Mouse (Mus musculus): ENCODE results near the gene Fignl2.

Gene Fignl2

DNA sequence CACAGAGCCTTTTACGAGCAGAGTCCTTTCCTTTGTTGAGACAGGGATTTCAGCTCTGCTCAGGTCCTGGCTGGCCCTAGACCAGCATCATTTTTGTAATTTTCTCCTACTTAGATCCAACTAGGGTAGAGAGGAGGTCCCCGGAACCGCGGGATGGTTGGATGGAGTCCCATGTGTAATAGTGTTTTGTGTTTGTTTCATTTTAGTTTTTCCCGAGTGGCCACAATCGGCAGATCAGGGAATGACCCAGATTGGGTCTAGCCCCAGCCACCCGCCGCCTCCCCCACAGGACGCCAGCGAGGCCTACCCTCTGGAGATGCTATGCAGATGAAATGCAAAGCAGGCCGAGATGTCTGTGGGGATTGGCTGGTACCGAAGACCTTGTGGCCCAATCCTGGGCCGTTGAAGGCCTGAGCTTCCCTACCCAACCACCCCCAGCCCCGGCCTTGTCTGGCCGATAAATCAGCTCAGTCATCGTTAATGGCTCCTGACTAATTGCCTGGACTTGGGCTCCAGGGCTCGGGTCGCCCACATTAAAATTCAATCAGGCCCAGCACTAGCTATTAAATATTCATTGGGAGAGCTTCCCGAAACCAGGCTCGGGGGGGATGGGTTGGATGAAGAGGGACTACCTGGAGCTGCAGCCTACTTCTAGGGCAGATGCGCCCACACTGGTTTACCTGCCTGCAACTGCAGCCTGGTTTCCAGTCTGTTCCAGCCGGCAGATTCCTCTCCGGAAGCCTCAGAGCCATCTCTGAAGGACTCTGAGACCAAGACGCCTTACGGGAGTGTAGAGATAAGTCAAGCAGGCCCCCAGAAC lies 14.7 kb upstream of the Fignl2 start:
- in situ Hi-C loops (cut with MboI): no loop called here

DNA sequence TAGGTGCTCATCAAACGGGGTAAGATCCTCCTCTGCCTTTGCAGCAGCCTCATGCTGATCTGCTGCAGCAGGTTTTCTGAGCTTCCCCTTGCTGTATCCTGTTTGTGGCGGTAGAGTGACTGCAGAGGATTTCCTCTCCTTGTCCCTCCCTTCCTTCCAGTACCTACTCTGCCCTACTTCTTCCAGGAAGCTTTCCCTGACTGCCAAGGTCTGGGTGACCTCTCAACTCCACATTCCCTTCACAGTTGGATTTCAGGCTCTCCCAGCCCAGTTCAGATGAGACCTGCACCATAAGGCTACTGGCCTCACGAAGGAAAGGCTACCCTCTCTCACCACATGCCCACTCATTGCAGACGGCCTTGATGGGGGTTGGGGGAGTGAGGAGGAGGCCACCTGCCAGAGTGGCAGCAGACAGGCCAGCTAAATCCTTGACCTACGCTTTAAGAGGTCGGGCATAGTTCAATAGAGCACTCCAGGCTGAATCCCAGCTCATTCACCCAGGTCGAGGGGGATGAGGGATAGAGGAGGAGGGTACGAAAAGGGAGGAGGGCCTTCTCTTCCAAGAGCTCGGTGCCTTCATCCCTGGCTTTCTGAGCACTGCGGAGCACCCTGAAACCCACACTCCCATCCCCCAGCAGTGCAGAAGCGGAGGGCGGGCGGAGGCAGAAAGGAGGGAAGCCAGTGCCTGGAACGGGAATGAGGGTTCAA lies 13.9 kb upstream of the Fignl2 start:
- in situ Hi-C loops (cut with MboI): no loop called here

DNA sequence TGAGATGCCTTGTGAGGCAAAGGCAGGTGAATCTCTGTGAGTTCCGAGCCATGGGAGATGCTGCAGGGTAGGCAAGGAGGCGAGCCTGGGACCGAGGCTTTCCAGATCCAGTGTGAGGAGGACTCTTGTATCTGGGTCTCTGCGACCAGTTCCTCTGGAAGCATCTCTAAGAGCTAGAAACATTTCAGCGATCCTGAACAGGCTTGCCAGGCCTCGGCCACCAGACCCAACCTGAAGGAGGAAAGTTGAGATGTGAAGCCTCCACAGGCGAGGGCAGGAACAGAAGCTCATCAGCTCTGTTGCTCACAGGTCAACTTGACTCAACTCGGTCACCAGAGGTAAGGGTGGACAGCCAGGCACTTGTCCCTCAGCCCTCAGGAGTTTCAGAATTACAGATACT lies 13.2 kb upstream of the Fignl2 start:
- in situ Hi-C loops (cut with MboI): no loop called here

DNA sequence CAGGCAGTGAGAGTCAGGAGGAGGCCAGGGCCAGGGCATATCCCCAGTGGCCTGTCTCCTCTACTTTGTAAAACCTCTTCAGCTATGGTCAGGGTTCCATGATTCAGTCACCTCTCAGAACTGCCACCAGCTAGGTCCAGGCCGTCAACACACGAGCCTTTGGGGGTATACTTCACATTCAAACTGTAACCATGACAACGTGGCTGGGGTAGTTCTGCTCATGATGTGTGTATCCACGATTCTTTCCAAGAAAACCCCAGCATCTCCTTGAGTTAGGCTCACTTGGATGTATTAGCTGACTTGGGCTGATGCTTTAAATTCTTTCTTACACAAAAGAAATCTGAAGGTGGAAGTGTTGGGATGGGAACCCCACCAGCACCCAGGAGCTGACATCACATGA lies 9.9 kb upstream of the Fignl2 start:
- in situ Hi-C loops (cut with MboI): no loop called here

DNA sequence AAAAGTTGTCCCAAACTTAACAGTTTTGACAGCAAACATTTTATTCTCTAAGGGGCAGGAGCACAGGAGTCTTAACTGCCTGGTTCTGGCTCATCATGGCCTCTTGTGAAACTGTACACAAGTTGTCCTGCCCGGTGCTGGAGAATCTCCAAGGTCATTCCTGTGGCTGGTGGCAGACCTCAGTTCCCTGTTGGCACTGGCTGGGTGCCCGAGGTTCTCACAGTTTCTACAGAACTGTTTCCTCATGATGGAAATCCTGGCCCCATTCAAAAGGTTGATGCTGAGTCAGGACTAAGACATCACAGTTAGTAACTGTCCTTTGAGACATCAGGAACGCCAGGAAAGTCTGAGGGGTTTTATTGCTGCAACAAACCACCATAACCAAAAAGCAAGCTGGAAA lies 8.6 kb upstream of the Fignl2 start:
- in situ Hi-C loops (cut with MboI): no loop called here

DNA sequence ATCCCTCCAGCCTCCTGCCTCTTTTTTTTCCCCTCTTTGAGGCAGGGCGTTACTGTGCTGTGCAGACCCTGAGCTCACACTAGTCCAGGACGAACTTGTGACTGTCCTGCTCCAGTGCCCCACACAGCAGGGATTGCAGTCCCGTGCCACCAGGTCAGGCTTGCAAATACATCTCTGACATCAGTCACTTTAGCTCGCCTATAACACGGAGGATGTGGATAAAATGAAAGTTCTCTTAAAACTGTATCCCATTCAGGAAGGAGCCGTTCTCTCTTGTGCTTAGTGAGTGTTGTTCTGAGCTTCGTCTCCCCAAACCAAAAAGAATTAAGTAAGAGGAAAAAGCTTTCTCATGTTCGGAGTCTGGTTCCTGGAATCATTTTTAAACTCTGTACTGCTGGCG lies 8.1 kb upstream of the Fignl2 start:
- in situ Hi-C loops (cut with MboI): no loop called here

DNA sequence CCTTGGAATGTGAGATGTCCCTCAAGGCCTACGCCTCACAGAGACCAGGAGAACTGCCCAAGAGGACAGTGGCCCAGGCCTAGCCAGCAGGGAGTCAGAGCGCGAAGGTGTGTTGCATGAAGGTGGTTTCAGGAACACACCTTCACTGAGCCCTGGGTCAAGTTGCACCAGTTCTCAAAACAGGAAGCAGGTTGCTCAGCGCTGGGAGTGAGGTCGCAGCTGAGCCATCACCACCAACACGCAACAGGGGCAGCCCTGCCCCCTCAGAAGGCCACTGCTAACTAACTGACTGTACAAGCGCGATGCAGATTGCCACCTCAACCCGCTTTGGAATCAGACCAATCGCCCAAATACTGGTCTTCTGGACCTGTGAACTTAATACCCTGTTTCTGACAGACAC lies 6.1 kb upstream of the Fignl2 start:
- in situ Hi-C loops (cut with MboI): no loop called here

DNA sequence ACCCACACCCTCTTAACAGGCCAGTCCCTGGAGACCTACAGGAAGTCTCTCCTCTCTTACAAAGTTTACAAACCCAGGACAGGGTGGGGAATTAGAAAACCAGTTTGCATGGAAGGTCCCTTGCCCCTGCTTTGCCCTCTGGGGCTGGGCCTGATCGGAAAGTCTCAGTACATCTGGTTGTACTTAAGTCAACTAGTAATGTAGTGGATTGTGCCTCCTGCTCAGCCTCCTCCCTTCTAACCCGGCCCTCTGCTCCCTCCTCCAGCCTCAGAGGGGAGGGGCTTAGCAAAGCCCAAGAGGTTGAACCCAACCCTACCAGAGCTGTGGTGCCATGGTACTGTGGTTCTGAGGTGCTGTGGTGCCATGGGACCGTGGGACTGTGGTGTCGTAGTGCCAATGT lies 3.9 kb upstream of the Fignl2 start:
- in situ Hi-C loops (cut with MboI): no loop called here

DNA sequence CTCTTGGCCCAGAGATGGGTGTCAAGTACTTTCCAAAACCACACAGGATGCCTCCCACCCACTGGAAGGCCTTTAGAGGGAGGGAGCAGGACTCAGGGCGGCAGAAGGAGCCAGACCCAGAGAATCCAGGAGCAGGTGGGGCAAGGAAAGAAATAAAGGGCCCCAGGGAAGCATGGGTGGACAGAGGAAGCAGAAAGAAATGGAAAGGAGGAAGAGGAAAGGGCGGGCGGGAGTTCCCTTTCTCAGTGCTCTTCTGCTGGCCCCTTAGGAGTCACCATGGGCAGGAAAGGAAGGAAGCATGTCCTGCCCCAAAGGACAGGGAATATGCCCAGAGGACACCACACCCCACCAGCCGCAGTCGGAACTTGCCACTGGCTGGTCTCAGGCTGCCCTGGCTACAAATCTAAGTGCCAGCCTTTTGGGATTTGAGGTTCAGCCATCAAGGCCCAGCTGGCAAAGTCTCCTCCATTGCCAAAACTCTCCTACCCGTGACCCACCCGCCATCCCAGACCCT lies 2.7 kb upstream of the Fignl2 start:
- in situ Hi-C loops (cut with MboI): no loop called here

DNA sequence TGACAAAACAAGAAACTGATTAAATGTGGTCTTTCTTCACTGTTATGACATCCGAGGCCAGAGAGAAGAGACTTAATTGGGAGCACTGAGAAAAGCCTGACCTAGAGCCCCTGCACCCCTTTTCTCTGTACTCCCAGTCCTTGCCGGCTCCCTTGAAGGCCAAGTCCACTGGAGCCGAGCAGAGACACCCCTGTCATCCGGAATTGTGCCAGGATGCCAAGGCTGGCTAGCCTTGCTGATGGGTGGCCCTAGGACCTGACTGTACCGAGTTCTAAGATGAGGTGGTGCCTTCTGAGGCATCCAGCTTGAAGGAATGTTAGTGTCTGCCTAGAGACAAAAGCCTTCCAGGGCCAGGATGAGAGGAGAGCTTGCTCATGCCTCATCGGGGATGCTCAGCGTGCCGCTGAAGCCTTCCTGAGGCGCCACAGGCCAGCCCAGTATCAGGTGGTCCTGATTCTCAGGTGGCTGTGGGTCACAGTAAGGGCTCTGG lies 1.7 kb upstream of the Fignl2 start:
- in situ Hi-C loops (cut with MboI): no loop called here

DNA sequence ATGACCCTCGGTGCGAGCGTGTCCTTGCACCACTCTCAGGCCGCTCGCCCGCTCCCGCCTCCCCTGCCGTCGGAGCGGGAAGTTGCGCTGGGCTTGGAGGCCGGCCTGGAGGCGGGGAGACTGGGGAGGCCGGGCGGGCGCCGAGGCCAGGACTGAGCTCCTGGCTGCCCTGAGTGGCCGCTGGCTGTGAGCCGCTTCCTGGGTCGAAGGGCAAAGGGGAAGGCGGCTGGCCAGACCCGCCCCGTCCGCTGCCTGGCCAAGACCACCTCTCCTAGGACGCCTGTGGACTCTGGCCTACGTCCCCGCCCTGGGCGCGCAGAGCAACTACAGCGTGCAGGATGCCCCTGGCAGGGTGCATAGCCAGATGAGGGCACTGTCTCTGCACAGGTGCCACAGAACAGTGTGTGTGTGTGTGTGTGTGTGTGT lies 377 bp upstream of the Fignl2 start:
- in situ Hi-C loops (cut with MboI): no loop called here

DNA sequence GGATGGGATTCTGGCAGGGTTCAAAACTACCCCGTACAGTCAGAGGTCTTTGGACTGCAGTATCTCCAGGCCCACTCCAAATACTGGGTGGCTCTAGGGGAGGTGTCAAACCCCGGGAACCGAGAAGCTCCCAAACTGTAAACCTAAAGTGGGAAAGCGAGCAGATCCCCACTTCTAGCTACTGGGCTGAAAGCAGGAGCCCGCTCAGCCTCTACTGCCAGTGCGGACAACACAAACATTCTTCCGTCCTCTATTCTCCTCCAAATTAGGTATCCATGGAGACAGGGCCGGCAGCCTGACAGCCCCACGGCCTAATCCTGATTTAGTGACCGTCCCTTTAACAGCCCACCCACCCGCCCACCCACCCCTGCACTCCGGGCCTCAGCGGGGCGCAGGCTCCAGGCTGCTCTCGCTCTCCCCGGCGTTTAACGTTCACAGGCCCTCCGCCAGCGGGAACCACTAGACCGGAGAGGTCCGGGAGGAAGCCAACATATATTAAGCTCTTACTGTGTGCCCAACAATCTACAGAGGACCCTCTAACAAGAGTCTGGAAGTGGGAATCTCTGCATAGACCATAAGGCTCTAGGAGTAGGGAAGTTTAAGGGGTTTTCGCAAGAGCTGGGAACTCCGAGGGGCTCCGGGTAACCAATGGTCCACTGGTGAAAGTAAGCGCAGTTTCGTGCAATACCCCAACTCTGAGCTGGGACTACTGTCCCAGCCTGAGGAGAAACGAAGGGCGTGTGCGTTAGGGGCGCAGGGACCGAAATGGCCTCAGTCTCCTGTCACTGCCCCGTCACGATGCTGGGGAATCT lies 1.2 kb downstream of the Fignl2 start:
- in situ Hi-C loops (cut with MboI): no loop called here

DNA sequence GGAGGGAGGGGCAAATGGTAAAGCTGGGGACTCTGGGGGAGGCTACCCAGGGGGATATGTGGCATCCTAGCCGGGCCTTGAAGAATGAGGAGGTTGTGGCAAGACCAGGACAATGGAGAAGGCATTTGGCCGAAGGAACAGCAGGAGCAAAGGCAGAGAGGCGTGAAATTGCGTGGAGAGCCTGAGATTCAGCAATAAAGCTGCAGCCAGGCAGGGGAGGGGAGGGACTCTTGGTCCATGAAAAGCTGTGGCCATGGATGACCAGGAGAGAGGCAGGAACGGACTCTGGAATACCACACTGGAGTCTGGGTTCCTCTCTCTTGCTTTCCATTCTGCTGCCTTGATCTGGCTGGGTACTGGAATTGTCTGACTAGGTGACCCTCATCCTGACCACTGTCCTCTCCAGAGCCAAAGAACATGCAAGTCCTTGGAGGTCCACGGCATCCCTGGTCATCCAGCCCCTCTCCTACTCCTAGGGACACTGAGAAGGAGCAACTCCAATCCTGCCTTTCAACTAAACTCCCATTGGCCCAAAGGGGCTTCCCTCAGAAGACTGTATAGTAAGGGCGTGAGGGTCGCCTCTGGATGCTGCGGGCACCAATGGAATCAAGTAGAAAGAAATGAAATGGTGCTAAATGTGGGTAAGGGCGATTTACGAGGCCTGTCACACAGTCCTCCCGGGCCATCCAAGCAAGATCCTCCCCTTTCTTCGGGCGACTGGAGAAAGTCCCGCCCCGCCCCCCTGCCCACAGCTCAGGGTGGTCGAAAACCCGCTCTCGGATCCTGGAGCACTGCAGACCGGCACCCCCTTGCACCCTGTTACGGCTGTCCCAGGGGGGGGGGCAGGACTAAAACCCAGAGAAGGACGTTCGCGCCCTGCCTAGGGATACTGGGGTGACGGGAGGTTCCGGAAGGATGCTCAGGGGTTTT lies 2.0 kb downstream of the Fignl2 start:
- in situ Hi-C loops (cut with MboI): no loop called here

DNA sequence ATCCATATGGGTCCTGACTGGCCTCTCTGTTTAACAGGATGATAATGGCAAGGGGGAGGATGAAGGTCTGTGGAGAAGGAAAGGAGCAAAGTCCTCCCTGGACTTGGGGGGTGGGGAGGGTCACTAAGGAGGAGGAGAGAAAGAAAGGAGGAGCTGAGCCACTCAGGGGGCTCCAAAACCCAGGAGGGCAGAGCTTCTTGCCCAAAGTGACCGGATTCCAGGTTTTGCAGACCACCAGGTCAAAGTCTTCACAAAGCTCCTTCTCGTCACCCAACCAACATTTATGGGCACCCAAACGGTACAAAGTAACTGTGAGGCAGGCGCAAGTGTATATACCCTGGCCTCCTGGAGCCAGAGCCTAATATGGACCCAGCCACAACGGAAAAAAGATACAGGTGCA lies 2.7 kb downstream of the Fignl2 start:
- in situ Hi-C loops (cut with MboI): no loop called here

DNA sequence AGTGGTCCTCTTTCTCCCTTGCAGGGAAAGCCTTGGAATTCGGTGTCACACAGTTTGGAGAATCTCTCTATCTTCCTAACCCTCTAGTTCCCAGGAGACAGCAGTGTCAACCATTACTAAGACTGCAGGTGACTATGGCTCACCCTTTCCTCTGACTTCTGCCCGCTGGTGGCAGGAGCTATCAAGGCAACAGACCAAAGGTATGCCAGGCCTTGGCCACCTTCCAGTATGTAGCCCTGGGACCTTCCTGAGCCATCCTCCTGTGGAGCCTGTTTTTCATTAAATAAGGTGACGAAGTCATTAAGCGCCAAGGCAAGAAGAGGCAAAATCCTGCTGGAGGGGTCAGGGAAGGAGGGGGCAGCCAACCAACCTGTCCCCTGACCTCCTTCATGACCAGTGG lies 3.2 kb downstream of the Fignl2 start:
- in situ Hi-C loops (cut with MboI): no loop called here

DNA sequence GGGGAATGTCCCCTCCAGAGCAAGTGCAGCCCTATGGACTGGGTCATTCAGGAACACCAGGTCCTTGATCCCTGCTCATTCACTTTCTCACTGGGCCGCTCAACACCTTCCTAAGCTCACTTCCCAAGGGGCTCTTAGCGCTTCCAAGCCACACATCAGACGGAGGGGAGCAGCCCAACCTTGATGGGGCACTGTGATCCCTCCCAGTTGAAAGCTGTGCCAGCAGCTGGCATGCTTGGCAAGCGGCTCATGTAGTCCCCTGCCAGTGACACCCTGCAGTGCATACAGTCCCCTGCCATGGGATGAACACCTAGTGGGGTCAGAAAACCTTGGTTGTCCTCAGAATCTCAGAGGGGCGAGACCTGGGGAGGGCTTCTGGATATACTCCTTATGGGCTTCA lies 4.3 kb downstream of the Fignl2 start:
- in situ Hi-C loops (cut with MboI): no loop called here

DNA sequence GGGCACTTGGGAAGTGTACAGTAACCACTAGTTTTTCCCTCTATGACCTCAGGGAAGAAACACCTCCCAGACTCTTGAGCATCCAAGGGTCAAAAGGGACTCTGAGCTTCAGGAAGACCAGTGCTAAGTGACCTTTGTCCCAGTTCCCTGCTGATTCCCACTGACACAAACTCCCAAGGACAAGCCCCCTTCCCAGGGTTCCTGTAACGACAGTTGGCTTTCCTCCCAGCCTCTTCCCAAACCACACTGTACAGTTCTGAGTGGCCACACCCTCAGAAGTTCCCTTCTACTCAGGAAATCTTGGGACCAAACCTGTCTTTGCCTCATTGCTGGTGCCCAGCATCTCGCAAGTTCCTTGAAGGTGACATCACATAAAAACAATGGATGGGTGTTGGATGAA lies 5.6 kb downstream of the Fignl2 start:
- in situ Hi-C loops (cut with MboI): no loop called here

DNA sequence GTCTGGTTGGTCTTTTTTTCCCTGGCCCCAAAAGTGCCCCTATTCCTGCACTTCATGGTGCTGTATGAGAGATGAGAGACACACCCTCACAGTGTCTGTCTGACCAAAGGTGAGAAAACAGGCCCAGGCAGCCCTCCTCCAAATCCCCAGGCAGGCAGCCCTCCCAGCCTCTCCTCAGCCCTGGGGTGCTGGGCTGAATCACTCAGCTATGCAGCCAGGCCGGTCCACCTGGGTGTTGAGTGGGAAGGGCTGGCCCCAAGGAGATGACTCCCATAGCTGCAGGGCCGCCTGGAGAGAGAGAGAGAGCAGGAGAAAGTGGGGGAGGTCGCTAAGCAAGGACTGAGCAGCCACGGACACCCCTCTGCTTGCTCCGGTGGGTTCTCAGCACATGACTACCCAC lies 7.6 kb downstream of the Fignl2 start:
- in situ Hi-C loops (cut with MboI): no loop called here

DNA sequence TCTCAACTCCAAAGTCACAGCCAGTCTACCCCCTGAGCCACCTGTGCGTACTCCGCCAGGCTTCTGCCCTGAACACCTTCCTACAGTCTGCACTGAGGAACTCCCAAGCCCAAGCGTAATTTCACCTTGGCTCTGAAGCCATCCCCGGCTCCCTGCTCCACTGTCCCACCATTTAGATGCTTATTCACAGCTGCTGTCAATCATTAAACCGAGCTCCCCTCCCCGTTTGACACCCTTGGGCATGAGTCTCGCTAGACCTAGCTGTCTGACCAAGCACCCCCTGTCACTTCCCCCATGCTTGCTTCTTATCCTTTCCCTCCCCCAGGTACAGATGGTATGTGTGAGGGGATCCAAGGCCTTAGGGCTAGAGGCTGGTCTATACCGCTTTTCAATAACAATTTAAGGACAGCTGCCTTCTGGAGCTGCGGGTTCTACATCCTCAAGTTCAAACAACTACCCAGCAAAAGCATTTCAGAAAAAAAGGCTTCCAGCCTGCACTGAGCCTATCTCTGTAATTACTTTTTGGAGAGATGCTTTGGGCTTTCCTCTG lies 8.7 kb downstream of the Fignl2 start:
- in situ Hi-C loops (cut with MboI): no loop called here

DNA sequence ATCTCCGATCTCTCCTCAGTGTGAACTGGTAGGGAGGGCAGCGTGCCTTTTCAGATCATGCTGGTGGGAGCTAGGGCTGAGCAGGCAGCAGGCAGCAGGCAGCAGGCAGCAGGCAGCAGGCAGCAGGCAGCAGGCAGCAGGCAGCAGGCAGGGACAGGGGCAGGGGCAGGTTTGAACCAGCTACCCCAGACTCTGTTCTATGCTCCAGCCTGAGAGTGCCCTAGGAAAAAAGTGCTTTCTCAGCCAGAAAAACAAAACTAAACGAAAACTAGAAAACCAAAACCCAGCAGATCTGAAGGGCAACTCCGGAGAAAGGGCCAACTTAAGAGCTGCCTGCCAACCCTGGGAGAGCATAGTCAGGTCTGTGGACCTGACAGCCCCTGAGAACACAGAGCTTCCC lies 9.7 kb downstream of the Fignl2 start:
- in situ Hi-C loops (cut with MboI): no loop called here

DNA sequence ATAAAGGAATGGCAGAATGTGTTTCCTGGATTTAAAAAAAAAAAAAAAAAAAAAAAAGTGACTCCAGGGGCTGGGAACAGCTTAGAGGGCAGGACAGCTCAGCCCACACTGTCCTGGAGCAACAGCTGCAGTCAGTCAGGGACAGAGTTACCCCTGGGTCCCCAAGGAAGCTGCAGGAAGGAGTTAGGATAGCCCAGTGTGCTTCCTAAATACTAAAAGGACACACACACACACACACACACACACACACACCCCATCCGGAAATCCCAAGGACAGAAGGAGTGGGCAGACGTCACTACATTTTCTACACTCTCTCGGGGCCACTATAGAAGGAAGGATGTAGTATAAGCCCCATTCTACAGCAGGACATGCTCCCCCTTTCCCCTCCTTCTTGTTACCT lies 10.3 kb downstream of the Fignl2 start:
- in situ Hi-C loops (cut with MboI): no loop called here

Data from mature B cell (primary cell).